Mouse (Mus musculus) liver, embryonic 15.5 days (tissue): ENCODE measurements around the gene Tmem210. TPM values are rescaled to one million over a fixed set of nuclear protein-coding genes. Genes with fewer than 3 reads are reported as not detected.

ENCODE experiments used
- ATAC-seq: fragments of 200-750 bp; cut with Nextera tagmentation; 2 replicates; pipeline ENCODE4 v1.8.0; 2017; ENCODE audit warnings: moderate number of reproducible peaks, mild to moderate bottlenecking, moderate library complexity; ENCODE audit not compliant: insufficient read depth
- H3K27ac ChIP-seq: fragments of 300-500 bp; sonication (generic); replicated peaks from 2 replicates; pipeline ENCODE4 v1.5.1; 2015; ENCODE audit warnings: mild to moderate bottlenecking, inconsistent platforms
- H3K27me3 ChIP-seq: fragments of 300-500 bp; sonication (generic); 2 replicates; pipeline ENCODE4 v1.6.1; 2015; ENCODE audit warnings: mild to moderate bottlenecking, inconsistent platforms
- H3K36me3 ChIP-seq: fragments of 300-500 bp; sonication (generic); replicated peaks from 2 replicates; pipeline ENCODE4 v1.6.1; 2015; ENCODE audit warnings: moderate library complexity, mild to moderate bottlenecking, inconsistent platforms
- H3K4me1 ChIP-seq: fragments of 300-500 bp; sonication (generic); replicated peaks from 2 replicates; pipeline ENCODE4 v1.6.1; 2015; ENCODE audit warnings: inconsistent platforms
- H3K4me2 ChIP-seq: fragments of 300-500 bp; sonication (generic); 2 replicates; pipeline ENCODE4 v1.6.1; 2015; ENCODE audit warnings: moderate library complexity, mild to moderate bottlenecking, inconsistent platforms
- H3K4me3 ChIP-seq: fragments of 300-500 bp; sonication (generic); replicated peaks from 2 replicates; pipeline ENCODE4 v1.5.1; 2015; ENCODE audit warnings: mild to moderate bottlenecking, inconsistent platforms
- H3K9ac ChIP-seq: fragments of 300-500 bp; sonication (generic); 2 replicates; pipeline ENCODE4 v1.6.1; 2015; ENCODE audit warnings: moderate library complexity, mild to moderate bottlenecking, inconsistent platforms
- H3K9me3 ChIP-seq: fragments of 300-500 bp; sonication (generic); replicated peaks from 2 replicates; pipeline ENCODE4 v1.6.1; 2016; ENCODE audit warnings: inconsistent platforms
- WGBS: fragments of 180-500 bp; shearing (Covaris S2); methylation state at CpG from one replicate; pipeline ENCODE4 v1.1.7; 2015; ENCODE audit warnings: mixed read lengths; ENCODE audit not compliant: insufficient replicate concordance; 5-methylcytosine and 5-hydroxymethylcytosine counted together
- polyA plus RNA-seq: library from polyadenylated mRNA; unstranded; fragments of >200 nt; fragmentation: Nextera tagmentation; extraction: Ambion mirVana; gene quantifications from 2 replicates; pipeline ENCODE4 v1.2.1, GENCODE M21; 2015

The Tmem210 gene
- polyA plus RNA-seq, 1 experiment from 2014 or later = not detected

GRCm38 (mm10) chr2:25265897-25266656 lies 21.9 kb upstream of the Tmem210 start:
- Histone ChIP-seq H3K27me3 (0 out of 2 replicates have a peak, but pooled peaks cover 3% of the 10 kb centered on the region), H3K4me3 (peak overlapping the region; percentile 9; the same call in 1 of the 2 replicates), H3K27ac (peak overlapping the region; percentile 66), H3K4me1 (peaks cover 84% of the 10 kb centered on the region), H3K9ac (peak overlapping the region; percentile 41), H3K4me2 (peak overlapping the region; percentile 100), H3K9me3 (no peaks in the 10 kb centered on the region), H3K36me3 (peaks cover 36% of the 10 kb centered on the region)
- no peak for ATAC-seq
- WGBS = 46% methylated on average over 6 of the region's 6 CpGs

DNA sequence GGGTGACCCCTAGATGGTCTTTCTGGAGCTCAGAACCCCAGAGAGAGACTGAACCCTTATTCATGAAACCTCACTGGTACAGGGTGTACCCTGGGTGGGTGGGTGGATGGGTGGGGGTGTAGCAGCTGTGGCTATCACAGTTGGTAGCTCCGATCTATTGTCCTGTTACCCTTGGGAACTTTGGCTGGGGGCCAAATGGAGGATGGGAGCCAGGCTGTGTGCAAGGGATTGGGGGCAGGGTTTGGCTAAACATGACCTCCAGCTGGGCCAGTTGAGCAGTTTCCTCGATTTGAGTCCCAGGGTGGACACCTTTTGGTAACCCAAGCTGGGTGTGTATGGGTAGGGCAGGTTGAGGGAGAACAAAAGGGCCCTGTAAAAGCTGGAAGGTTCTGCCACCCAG lies 21.2 kb upstream of the Tmem210 start:
- peaks cover 39% of the 10 kb centered on the region for H3K36me3 ChIP-seq
- no peak overlapping the region for H3K4me3 ChIP-seq
- peak overlapping the region; percentile 66 for H3K27ac ChIP-seq
- H3K4me1 ChIP-seq = peaks cover 85% of the 10 kb centered on the region
- H3K9ac ChIP-seq = no peak overlapping the region
- H3K9me3 ChIP-seq = no peaks in the 10 kb centered on the region
- WGBS = 36% methylated on average over 2 of the region's 2 CpGs
- no peak for ATAC-seq
- H3K27me3 ChIP-seq = 0 out of 2 replicates have a peak, but pooled peaks cover 3% of the 10 kb centered on the region
- H3K4me2 ChIP-seq = peak overlapping the region; percentile 100

DNA sequence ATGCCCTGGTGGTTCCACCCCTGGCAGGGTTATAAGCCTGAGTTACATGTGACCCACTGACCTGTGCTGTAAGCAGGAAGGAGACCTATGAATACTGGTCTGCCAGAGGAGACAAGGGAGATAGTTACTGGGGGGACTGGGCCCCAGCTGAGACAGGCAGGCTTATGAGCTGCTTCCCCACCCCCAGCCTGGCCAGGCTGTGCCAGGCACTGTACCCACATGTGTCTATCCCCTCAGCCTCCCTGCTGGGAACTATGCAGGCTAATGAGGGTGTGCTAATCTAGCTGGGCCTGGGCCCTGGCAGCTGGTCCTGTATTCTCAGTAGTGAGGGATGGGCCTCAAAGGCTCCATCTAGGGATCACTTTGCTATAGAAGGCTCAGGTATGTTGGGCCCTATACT lies 20.7 kb upstream of the Tmem210 start:
- Histone ChIP-seq H3K4me2 (0 out of 2 replicates have a peak overlapping the region, but pooled peaks have one; percentile 100), H3K27me3 (0 out of 2 replicates have a peak, but pooled peaks cover 3% of the 10 kb centered on the region), H3K4me3 (no peak overlapping the region), H3K9me3 (no peaks in the 10 kb centered on the region), H3K9ac (no peak overlapping the region), H3K27ac (peak overlapping the region; percentile 66), H3K4me1 (peaks cover 81% of the 10 kb centered on the region), H3K36me3 (peaks cover 39% of the 10 kb centered on the region)
- ATAC-seq = no peak

DNA sequence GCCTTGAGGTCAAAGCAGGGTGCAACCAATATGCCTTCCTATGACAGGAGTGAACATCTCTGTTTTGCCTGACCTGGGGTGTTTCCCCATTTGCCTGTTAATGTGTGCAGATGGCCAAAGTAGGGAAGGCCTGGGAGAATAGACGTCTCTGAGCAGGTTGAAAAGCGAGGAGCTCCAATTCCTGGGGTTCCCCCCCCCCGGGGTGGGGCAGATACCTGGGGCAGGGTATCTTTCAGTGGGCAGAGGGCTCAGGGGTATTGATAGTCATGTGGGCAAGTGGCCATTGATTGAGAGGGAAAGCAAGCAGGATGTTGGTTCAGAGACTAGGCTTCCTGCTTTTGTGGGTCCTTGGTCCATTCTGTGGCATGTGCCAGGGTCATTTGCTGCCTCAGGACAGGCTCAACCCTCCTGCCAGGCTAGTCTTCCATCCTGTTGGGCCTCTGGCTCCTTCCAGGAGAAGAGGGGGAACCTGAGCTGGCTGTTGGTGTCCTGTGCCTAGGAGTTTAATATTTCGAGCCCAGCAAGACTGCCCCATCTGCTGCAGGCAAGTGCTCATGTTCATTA lies 20.1 kb upstream of the Tmem210 start:
- Histone ChIP-seq H3K9ac (no peak overlapping the region), H3K4me2 (no peak overlapping the region), H3K27ac (peak overlapping the region; percentile 66), H3K36me3 (peaks cover 39% of the 10 kb centered on the region), H3K27me3 (0 out of 2 replicates have a peak, but pooled peaks cover 3% of the 10 kb centered on the region), H3K4me3 (no peak overlapping the region), H3K4me1 (peaks cover 79% of the 10 kb centered on the region), H3K9me3 (no peaks in the 10 kb centered on the region)
- WGBS = 67% methylated on average over 4 of the region's 4 CpGs
- ATAC-seq = no peak

DNA sequence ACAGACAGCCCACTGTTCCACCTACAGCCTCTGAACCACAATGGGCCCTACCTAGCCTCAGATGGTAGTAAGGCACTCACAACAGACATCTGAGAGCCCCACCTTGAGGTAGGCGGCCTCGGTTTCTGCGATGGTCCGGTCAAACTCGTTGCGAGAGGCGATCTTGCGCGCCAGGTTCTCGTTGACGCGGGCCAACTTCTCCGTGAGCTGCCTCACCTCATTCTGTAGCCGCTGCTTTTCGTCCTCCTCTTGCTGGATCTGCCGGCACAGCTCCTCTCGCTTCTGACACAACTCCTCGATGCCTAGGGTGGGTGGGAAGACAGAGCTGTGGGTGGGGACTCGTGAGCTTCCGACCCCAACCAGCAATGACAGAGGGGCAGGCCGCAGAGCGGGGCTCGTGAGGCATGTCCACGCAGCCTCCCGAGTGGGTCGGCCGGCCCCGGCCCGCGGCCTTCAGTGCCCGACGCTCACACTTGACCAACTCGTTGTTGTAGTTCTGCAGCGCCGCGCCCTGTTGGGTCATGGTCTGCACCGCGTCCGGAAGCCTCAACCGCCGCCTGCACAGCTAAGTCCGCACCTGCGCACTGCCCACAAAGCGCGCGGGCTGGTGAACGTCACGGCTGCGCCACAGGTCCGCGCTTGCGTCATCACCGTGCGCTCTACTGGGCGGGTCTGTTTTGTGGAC lies 16.0 kb upstream of the Tmem210 start, which contains the start of the genes Ssna1 and Anapc2:
Ssna1 (minus strand) TSS at position 612 of the 685 bp plus-strand sequence.
Anapc2 (plus strand) TSS at position 652 of the 685 bp plus-strand sequence.
- whole genome bisulfite sequencing = under 1% methylated on average over 55 of the region's 55 CpGs
- ATAC-seq = peak; percentile 93
- peaks cover 53% of the 10 kb centered on the region for H3K4me1 ChIP-seq
- peak within 1 kb of the TSS; percentile 92 for H3K9ac ChIP-seq
- no peaks in the 10 kb centered on the region for H3K9me3 ChIP-seq
- H3K36me3 ChIP-seq = peaks cover 77% of the 10 kb centered on the region
- H3K4me2 ChIP-seq = peak within 1 kb of the TSS; percentile 90
- peak within 1 kb of the TSS; percentile 97 for H3K4me3 ChIP-seq
- H3K27ac ChIP-seq = peak within 1 kb of the TSS; percentile 91
- H3K27me3 ChIP-seq = no peaks in the 10 kb centered on the region

DNA sequence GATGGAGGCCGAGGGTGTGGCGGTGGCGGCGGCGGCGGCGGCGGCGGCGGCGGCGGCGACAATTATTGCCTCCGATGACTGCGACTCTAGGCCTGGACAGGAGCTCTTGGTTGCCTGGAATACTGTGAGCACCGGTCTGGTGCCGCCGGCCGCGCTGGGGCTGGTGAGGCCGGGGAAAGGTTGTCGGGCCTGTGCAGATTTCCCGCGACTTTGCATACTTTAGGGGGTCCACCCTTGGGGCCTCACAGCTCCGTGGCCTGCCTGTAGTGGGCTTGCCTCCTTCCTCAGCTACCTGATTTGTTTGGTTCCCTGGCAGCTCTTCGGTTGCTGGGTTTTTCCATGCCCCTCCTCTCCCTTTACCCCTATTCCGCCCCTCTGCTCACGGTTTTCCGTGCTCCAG lies 15.4 kb upstream of the Tmem210 start:
- peaks cover 48% of the 10 kb centered on the region for H3K4me1 ChIP-seq
- whole genome bisulfite sequencing = under 1% methylated on average over 29 of the region's 29 CpGs
- H3K4me2 ChIP-seq = peak overlapping the region; percentile 90
- peak overlapping the region; percentile 78 for H3K27ac ChIP-seq
- H3K9ac ChIP-seq = peak overlapping the region; percentile 92
- peak overlapping the region; percentile 97 for H3K4me3 ChIP-seq
- H3K36me3 ChIP-seq = peaks cover 82% of the 10 kb centered on the region
- peak; percentile 43 for ATAC-seq
- no peaks in the 10 kb centered on the region for H3K9me3 ChIP-seq
- H3K27me3 ChIP-seq = no peaks in the 10 kb centered on the region

DNA sequence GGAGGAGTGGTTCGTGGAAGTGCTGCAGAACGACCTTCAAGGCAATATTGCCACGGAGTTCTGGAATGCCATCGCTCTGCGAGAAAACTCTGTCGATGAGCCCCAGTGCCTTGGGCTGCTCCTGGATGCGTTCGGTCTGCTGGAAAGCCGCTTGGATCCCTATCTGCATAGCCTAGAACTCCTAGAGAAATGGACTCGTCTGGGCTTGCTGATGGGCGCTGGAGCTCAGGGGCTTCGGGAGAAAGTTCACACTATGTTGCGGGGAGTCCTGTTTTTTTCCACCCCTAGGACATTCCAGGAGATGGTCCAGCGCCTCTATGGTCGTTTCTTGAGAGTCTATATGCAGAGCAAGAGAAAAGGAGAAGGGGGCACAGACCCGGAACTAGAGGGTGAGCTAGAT lies 14.9 kb upstream of the Tmem210 start:
- Histone ChIP-seq H3K36me3 (peaks cover 82% of the 10 kb centered on the region), H3K27me3 (no peaks in the 10 kb centered on the region), H3K9me3 (no peaks in the 10 kb centered on the region), H3K4me3 (peak overlapping the region; percentile 97), H3K27ac (peak overlapping the region; percentile 78; the same call in 1 of the 2 replicates), H3K9ac (peak overlapping the region; percentile 92), H3K4me2 (peak overlapping the region; percentile 90), H3K4me1 (peaks cover 43% of the 10 kb centered on the region)
- WGBS = 28% methylated on average over 16 of the region's 16 CpGs
- ATAC-seq = no peak

GRCm38 (mm10) chr2:25278928-25279882 lies 8.7 kb upstream of the Tmem210 start:
- no peak overlapping the region for H3K9ac ChIP-seq
- no peak overlapping the region for H3K4me2 ChIP-seq
- no peak overlapping the region for H3K27ac ChIP-seq
- H3K27me3 ChIP-seq = no peaks in the 10 kb centered on the region
- peaks cover 95% of the 10 kb centered on the region for H3K36me3 ChIP-seq
- H3K4me3 ChIP-seq = no peak overlapping the region
- no peaks in the 10 kb centered on the region for H3K9me3 ChIP-seq
- peak; percentile 57; the same call in 1 of the 2 replicates for ATAC-seq
- H3K4me1 ChIP-seq = peaks cover 2% of the 10 kb centered on the region
- WGBS = 50% methylated on average over 13 of the region's 13 CpGs

DNA sequence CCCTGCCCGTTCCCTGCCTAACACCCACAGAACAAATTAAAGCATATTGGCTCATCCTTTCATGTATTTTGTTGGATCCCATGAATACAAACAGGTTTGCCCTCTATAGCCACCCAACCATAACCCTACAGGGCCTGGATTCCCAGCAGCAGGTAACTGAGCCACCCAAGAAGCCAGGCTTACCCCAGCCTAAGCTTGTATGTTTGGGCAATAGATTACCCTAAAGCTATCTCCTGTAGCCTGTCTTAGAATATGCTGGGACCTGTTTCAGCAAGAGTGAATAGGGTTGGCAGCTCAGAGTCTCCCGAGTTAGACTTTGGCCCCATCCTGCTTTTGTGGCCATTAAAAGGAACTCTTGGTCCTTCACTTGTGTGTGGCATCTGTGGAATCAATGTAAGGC lies 2.4 kb upstream of the Tmem210 start:
- ATAC-seq = no peak
- Histone ChIP-seq H3K36me3 (peaks cover 50% of the 10 kb centered on the region), H3K4me1 (peaks cover 16% of the 10 kb centered on the region), H3K27ac (no peak overlapping the region), H3K9me3 (no peaks in the 10 kb centered on the region), H3K4me2 (no peak overlapping the region), H3K9ac (no peak overlapping the region), H3K27me3 (peaks cover 28% of the 10 kb centered on the region), H3K4me3 (no peak overlapping the region)
- 72% methylated on average over 2 of the region's 2 CpGs for WGBS

GRCm38 (mm10) chr2:25286314-25286713 lies 1.6 kb upstream of the Tmem210 start:
- H3K27ac ChIP-seq = no peak overlapping the region
- peaks cover 36% of the 10 kb centered on the region for H3K27me3 ChIP-seq
- H3K4me3 ChIP-seq = no peak overlapping the region
- H3K9me3 ChIP-seq = no peaks in the 10 kb centered on the region
- peaks cover 44% of the 10 kb centered on the region for H3K36me3 ChIP-seq
- peaks cover 16% of the 10 kb centered on the region for H3K4me1 ChIP-seq
- WGBS = 17% methylated on average over 1 of the region's 1 CpGs
- H3K9ac ChIP-seq = no peak overlapping the region
- peak; percentile 54; the same call in 1 of the 2 replicates for ATAC-seq
- no peak overlapping the region for H3K4me2 ChIP-seq
